Mouse (Mus musculus) telencephalon, adult 2 months (tissue): Measurements from ENCODE around the gene Apcs.

Source experiments
- DNase-seq: peaks from one replicate; pipeline ENCODE4 v3.0.0-alpha.2; 2011; ENCODE audit warnings: low read depth, low spot score

Gene Apcs

GRCm38 (mm10) chr1:172894777-172895357 is at the start of gene Apcs:
Gene Apcs, minus strand, starts transcription at chr1:172895041.
- DNase-seq, result no peak

GRCm38 (mm10) chr1:172932197-172932596 is 37.4 kb upstream of the Apcs start:
- no peak for DNase-seq

GRCm38 (mm10) chr1:172918450-172918849 is 23.6 kb upstream of the Apcs start:
- peak; percentile 9 for DNase-seq

GRCm38 (mm10) chr1:172917115-172917514 is 22.3 kb upstream of the Apcs start:
- no peak for DNase-seq

- no peak for DNase-seq
Observed at GRCm38 (mm10) chr1:172903313-172903712, 8.5 kb upstream of the Apcs start.

- DNase-seq, result no peak
Observed at GRCm38 (mm10) chr1:172895435-172895834, 594 bp upstream of the Apcs start.

GRCm38 (mm10) chr1:172876675-172877074 is 18.2 kb downstream of the Apcs start:
- DNase-seq, result no peak

- DNase-seq, result no peak
Observed at GRCm38 (mm10) chr1:172875265-172875664, 19.6 kb downstream of the Apcs start.

- DNase-seq, result no peak
Observed at GRCm38 (mm10) chr1:172848171-172848570, 46.7 kb downstream of the Apcs start.

GRCm38 (mm10) chr1:172847044-172847761 is 47.6 kb downstream of the Apcs start:
- no peak for DNase-seq
